Mouse (Mus musculus): Measurements from ENCODE around the gene Hck.

The Hck gene

GRCm38 (mm10) chr2:153090551-153091165 is 17.6 kb upstream of the Hck start:
- DNase-seq (ENCODE audit: low read depth in 2 of 2, low spot score in 2 of 2): no peak

- no peak for DNase-seq (ENCODE audit: low read depth in 2 of 2, low spot score in 2 of 2)
These were observed 1.1 kb upstream of the Hck start for GRCm38 (mm10) chr2:153107046-153107766.

- DNase-seq (ENCODE audit: low read depth in 2 of 2, low spot score in 2 of 2): no peak
These were observed 466 bp upstream of the Hck start for GRCm38 (mm10) chr2:153107802-153108201.

GRCm38 (mm10) chr2:153109596-153109995 is 1.3 kb downstream of the Hck start:
- no peak for DNase-seq (ENCODE audit: low read depth in 2 of 2, low spot score in 2 of 2)

GRCm38 (mm10) chr2:153111298-153111697 is 3.0 kb downstream of the Hck start:
- DNase-seq (ENCODE audit: low read depth in 2 of 2, low spot score in 2 of 2): no peak

- no peak for DNase-seq (ENCODE audit: low read depth in 2 of 2, low spot score in 2 of 2)
These were observed 7.4 kb downstream of the Hck start for GRCm38 (mm10) chr2:153115679-153116081.

- DNase-seq (ENCODE audit: low read depth in 2 of 2, low spot score in 2 of 2): no peak
These were observed 8.8 kb downstream of the Hck start for GRCm38 (mm10) chr2:153117051-153117486.

GRCm38 (mm10) chr2:153119488-153119887 is 11.2 kb downstream of the Hck start:
- no peak for DNase-seq (ENCODE audit: low read depth in 2 of 2, low spot score in 2 of 2)

- DNase-seq (ENCODE audit: low read depth in 2 of 2, low spot score in 2 of 2): no peak
These were observed 11.9 kb downstream of the Hck start for GRCm38 (mm10) chr2:153120126-153120525.

- DNase-seq (ENCODE audit: low read depth in 2 of 2, low spot score in 2 of 2): no peak
These were observed 13.8 kb downstream of the Hck start for GRCm38 (mm10) chr2:153121821-153122615.

GRCm38 (mm10) chr2:153122701-153123100 is 14.4 kb downstream of the Hck start:
- no peak for DNase-seq (ENCODE audit: low read depth in 2 of 2, low spot score in 2 of 2)

- DNase-seq (ENCODE audit: low read depth in 2 of 2, low spot score in 2 of 2): no peak
These were observed 17.6 kb downstream of the Hck start for GRCm38 (mm10) chr2:153125875-153126274.

GRCm38 (mm10) chr2:153131019-153131418 is 22.8 kb downstream of the Hck start:
- no peak for DNase-seq (ENCODE audit: low read depth in 2 of 2, low spot score in 2 of 2)

- DNase-seq (ENCODE audit: low read depth in 2 of 2, low spot score in 2 of 2): no peak
These were observed 26.0 kb downstream of the Hck start for GRCm38 (mm10) chr2:153134237-153134636.

- DNase-seq (ENCODE audit: low read depth in 2 of 2, low spot score in 2 of 2): no peak
These were observed 27.9 kb downstream of the Hck start for GRCm38 (mm10) chr2:153136211-153136610.

GRCm38 (mm10) chr2:153139158-153139557 is 30.9 kb downstream of the Hck start:
- DNase-seq (ENCODE audit: low read depth in 2 of 2, low spot score in 2 of 2): no peak

GRCm38 (mm10) chr2:153139996-153140613 is 31.8 kb downstream of the Hck start:
- no peak for DNase-seq (ENCODE audit: low read depth in 2 of 2, low spot score in 2 of 2)

- DNase-seq (ENCODE audit: low read depth in 2 of 2, low spot score in 2 of 2): peak; percentile 14 to 48
These were observed 34.4 kb downstream of the Hck start for GRCm38 (mm10) chr2:153142620-153143199.

- no peak for DNase-seq (ENCODE audit: low read depth in 2 of 2, low spot score in 2 of 2)
These were observed 37.1 kb downstream of the Hck start for GRCm38 (mm10) chr2:153145346-153145745.

- DNase-seq (ENCODE audit: low read depth in 2 of 2, low spot score in 2 of 2): no peak
These were observed 39.0 kb downstream of the Hck start for GRCm38 (mm10) chr2:153147236-153147635.

- DNase-seq (ENCODE audit: low read depth in 2 of 2, low spot score in 2 of 2): peak; percentile 57 to 71
These were observed 39.4 kb downstream of the Hck start for GRCm38 (mm10) chr2:153147715-153148114.

All from CD8-positive naive resting alpha-beta T cell, adult 2 months (primary cell).